Mouse (Mus musculus) heart, embryonic 15.5 days (tissue): ENCODE results near the gene Ctnna3. TPM values are rescaled to one million over a fixed set of nuclear protein-coding genes. Genes with fewer than 3 reads are reported as not detected.
"Not testable (repeated sequence)": the region's sequence is repeated elsewhere in the genome, so short reads cannot be mapped to it uniquely, and the experiment has no call there.

Experiments used
- ATAC-seq: fragments of 200-750 bp; cut with Nextera tagmentation; replicated peaks from 2 replicates; pipeline ENCODE4 v1.8.0; 2017; ENCODE audit warnings: low read depth, moderate TSS enrichment; ENCODE audit not compliant: insufficient number of reproducible peaks, insufficient read depth, low FRiP score
- H3K27ac ChIP-seq: fragments of 300-500 bp; sonication (generic); 2 replicates; pipeline ENCODE4 v1.5.1; 2015; ENCODE audit warnings: mild to moderate bottlenecking, inconsistent platforms
- H3K27me3 ChIP-seq: fragments of 300-500 bp; sonication (generic); 2 replicates; pipeline ENCODE4 v1.6.1; 2015; ENCODE audit warnings: inconsistent platforms
- H3K36me3 ChIP-seq: fragments of 300-500 bp; sonication (generic); 2 replicates; pipeline ENCODE4 v1.6.1; 2015; ENCODE audit warnings: mild to moderate bottlenecking, inconsistent platforms
- H3K4me1 ChIP-seq: fragments of 300-500 bp; sonication (generic); replicated peaks from 2 replicates; pipeline ENCODE4 v1.6.1; 2015; ENCODE audit warnings: inconsistent platforms
- H3K4me2 ChIP-seq: fragments of 300-500 bp; sonication (generic); 2 replicates; pipeline ENCODE4 v1.6.1; 2015; ENCODE audit warnings: inconsistent platforms, mild to moderate bottlenecking, moderate library complexity
- H3K4me3 ChIP-seq: fragments of 300-500 bp; sonication (generic); 2 replicates; pipeline ENCODE4 v1.5.1; 2015; ENCODE audit warnings: mild to moderate bottlenecking, inconsistent platforms
- H3K9ac ChIP-seq: fragments of 300-500 bp; sonication (generic); 2 replicates; pipeline ENCODE4 v1.6.1; 2015; ENCODE audit warnings: mild to moderate bottlenecking, inconsistent platforms
- H3K9me3 ChIP-seq: fragments of 300-500 bp; sonication (generic); replicated peaks from 2 replicates; pipeline ENCODE4 v1.6.1; 2016; ENCODE audit warnings: inconsistent platforms
- WGBS: fragments of 180-500 bp; shearing (Covaris S2); methylation state at CpG from one replicate; pipeline ENCODE4 v1.1.7; 2015; ENCODE audit warnings: mixed read lengths; 5-methylcytosine and 5-hydroxymethylcytosine counted together
- polyA plus RNA-seq: library from polyadenylated mRNA; unstranded; fragments of >200 nt; fragmentation: Nextera tagmentation; extraction: Ambion mirVana; gene quantifications from 2 replicates; pipeline ENCODE4 v1.2.1, GENCODE M21; 2015

Ctnna3 gene
- polyA plus RNA-seq, 1 experiment from 2014 or later, result 27.8 TPM

DNA sequence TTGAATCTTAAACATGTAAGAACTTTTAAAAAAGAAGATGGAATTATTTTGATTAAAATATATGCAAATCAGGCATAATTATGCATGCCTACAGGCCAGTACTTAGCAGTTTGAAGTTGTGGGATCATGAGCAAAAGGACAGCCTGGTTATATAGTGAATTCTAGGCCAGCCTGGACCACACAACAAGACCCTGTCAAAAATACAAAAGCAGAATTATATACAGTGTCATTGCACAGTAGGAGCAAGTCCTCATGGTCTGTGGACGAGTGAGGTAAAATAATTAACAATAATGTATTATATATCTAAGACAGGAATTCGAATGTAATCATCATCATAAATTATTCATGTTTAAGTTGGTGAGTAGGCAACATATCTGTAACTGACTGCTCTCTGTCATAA, 966.7 kb downstream of the Ctnna3 start:
- Histone ChIP-seq H3K36me3 (no peaks in the 10 kb centered on the region), H3K27ac (no peak overlapping the region), H3K4me2 (no peak overlapping the region), H3K4me3 (no peak overlapping the region), H3K4me1 (no peaks in the 10 kb centered on the region), H3K27me3 (no peaks in the 10 kb centered on the region), H3K9me3 (no peaks in the 10 kb centered on the region), H3K9ac (no peak overlapping the region)
- WGBS, result 70% methylated on average over 2 of the region's 2 CpGs
- no peak for ATAC-seq

- H3K4me3 ChIP-seq, ATAC-seq, H3K36me3 ChIP-seq, H3K4me1 ChIP-seq, H3K27me3 ChIP-seq, H3K9ac ChIP-seq, H3K27ac ChIP-seq, H3K4me2 ChIP-seq, H3K9me3 ChIP-seq: not testable (repeated sequence)
- WGBS, result 36% methylated on average over 1 of the region's 1 CpGs
These were observed 988.5 kb downstream of the Ctnna3 start for GRCm38 (mm10) chr10:64418396-64418795.

DNA sequence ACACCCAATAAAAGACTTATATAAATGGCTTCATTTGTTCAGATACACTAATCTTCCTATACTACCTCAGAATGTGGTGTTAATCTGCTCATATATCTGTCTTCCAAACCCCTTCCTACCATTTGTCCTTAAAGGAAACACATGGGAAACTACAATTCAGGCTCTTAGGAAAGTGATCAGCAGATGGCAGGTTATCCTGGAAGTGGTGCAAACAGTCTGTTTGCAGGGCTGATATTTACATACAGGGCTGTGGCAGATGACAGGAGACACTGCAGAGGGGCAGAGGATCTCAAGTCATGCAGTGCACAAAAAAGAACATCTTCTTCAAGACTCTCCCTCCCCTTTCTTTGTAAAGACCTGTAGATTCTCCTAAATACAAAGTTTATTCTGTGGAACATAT, 1008.8 kb downstream of the Ctnna3 start:
- ATAC-seq, result no peak
- Histone ChIP-seq H3K27me3 (no peaks in the 10 kb centered on the region), H3K4me2 (no peak overlapping the region), H3K9ac (no peak overlapping the region), H3K36me3 (no peaks in the 10 kb centered on the region), H3K9me3 (no peaks in the 10 kb centered on the region), H3K4me1 (no peaks in the 10 kb centered on the region), H3K27ac (no peak overlapping the region), H3K4me3 (no peak overlapping the region)

GRCm38 (mm10) chr10:64448624-64449023, 1018.7 kb downstream of the Ctnna3 start:
- no peak overlapping the region for H3K4me3 ChIP-seq
- WGBS, result 84% methylated on average over 2 of the region's 2 CpGs
- H3K9me3 ChIP-seq, result no peaks in the 10 kb centered on the region
- no peak for ATAC-seq
- no peak overlapping the region for H3K27ac ChIP-seq
- H3K4me1 ChIP-seq, result no peaks in the 10 kb centered on the region
- no peak overlapping the region for H3K9ac ChIP-seq
- no peaks in the 10 kb centered on the region for H3K27me3 ChIP-seq
- no peaks in the 10 kb centered on the region for H3K36me3 ChIP-seq
- H3K4me2 ChIP-seq, result no peak overlapping the region

DNA sequence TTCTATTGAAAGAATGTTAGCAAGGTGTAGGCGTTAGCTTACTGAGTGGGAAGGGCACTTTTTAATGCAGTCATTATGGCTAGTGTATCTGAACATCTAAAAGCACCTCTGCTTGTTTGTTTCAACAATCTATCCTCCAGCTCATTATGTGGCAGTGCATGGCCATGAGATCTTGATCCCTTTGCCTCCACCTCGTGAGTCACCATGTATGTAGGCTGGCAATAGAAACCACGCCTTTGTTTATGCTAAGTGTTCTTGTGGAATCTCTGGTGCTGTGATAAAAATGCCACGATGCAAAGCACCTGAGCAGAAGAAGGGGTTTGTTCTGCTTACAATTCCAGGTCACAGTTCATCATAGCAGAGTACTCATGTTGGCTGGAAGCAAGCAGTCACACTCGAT, 1053.4 kb downstream of the Ctnna3 start:
- no peak overlapping the region for H3K27ac ChIP-seq
- no peak overlapping the region for H3K9ac ChIP-seq
- H3K27me3 ChIP-seq, result no peaks in the 10 kb centered on the region
- H3K4me3 ChIP-seq, result no peak overlapping the region
- no peaks in the 10 kb centered on the region for H3K9me3 ChIP-seq
- no peaks in the 10 kb centered on the region for H3K4me1 ChIP-seq
- no peak for ATAC-seq
- no peak overlapping the region for H3K4me2 ChIP-seq
- no peaks in the 10 kb centered on the region for H3K36me3 ChIP-seq
- 69% methylated on average over 5 of the region's 5 CpGs for WGBS

- H3K27me3 ChIP-seq, result no peaks in the 10 kb centered on the region
- no peak overlapping the region for H3K27ac ChIP-seq
- no peak for ATAC-seq
- H3K4me2 ChIP-seq, result no peak overlapping the region
- no peak overlapping the region for H3K9ac ChIP-seq
- H3K4me1 ChIP-seq, result no peaks in the 10 kb centered on the region
- no peaks in the 10 kb centered on the region for H3K36me3 ChIP-seq
- no peaks in the 10 kb centered on the region for H3K9me3 ChIP-seq
- H3K4me3 ChIP-seq, result no peak overlapping the region
These were observed 1059.6 kb downstream of the Ctnna3 start for GRCm38 (mm10) chr10:64489471-64489870.

DNA sequence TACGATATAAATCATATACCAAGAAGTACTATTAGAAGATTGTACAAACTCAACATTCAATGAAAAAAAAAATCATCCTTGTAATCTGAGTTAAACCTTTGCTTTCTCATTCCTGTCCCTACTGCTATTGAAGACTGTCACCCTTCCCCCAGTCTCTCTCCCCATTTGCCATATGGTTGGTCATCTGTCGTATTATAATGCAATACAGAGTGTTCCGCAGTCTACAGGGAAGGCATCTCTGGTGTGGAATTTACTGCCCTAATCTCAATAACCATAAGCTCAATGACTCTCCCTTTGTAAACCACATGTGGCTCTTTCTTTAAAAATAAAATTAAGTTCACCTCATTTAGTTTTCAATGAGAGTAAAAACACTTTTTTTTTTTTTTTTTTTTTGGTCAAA, 1113.7 kb downstream of the Ctnna3 start:
- WGBS, result 84% methylated on average over 3 of the region's 3 CpGs
- no peaks in the 10 kb centered on the region for H3K36me3 ChIP-seq
- H3K27me3 ChIP-seq, result no peaks in the 10 kb centered on the region
- H3K4me1 ChIP-seq, result no peaks in the 10 kb centered on the region
- H3K4me3 ChIP-seq, result no peak overlapping the region
- ATAC-seq, result no peak
- H3K9ac ChIP-seq, result no peak overlapping the region
- no peak overlapping the region for H3K27ac ChIP-seq
- H3K9me3 ChIP-seq, result no peaks in the 10 kb centered on the region
- H3K4me2 ChIP-seq, result no peak overlapping the region

GRCm38 (mm10) chr10:64544389-64544788, 1114.5 kb downstream of the Ctnna3 start:
- ATAC-seq, result no peak
- H3K36me3 ChIP-seq, result no peaks in the 10 kb centered on the region
- H3K4me2 ChIP-seq, result no peak overlapping the region
- no peaks in the 10 kb centered on the region for H3K27me3 ChIP-seq
- H3K4me1 ChIP-seq, result no peaks in the 10 kb centered on the region
- no peak overlapping the region for H3K27ac ChIP-seq
- no peak overlapping the region for H3K4me3 ChIP-seq
- no peak overlapping the region for H3K9ac ChIP-seq
- no peaks in the 10 kb centered on the region for H3K9me3 ChIP-seq
- WGBS, result 74% methylated on average over 2 of the region's 2 CpGs

DNA sequence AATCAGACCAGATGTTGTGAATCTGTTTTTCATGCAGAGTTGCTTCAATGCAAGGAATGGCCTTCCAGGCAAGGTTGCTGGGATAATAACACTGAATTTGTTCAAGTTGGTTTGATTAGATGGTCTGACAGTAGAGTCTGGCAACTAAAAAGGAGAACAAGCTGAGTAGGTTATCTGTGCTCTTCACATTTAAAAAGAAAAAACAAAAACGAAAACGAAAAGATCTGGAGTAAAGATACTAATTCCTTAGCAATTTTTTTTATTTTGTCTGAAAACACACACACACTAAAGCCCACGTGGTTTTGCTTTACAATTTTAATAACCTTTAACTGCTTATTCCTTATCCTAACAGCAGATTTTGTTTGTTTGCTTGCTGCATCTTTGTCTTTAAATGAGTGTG, 1141.4 kb downstream of the Ctnna3 start:
- Histone ChIP-seq H3K27ac (no peak overlapping the region), H3K9me3 (no peaks in the 10 kb centered on the region), H3K4me3 (no peak overlapping the region), H3K36me3 (no peaks in the 10 kb centered on the region), H3K4me2 (no peak overlapping the region), H3K9ac (no peak overlapping the region), H3K4me1 (no peaks in the 10 kb centered on the region), H3K27me3 (no peaks in the 10 kb centered on the region)
- ATAC-seq, result no peak
- WGBS, result 77% methylated on average over 3 of the region's 3 CpGs

- H3K36me3 ChIP-seq, result no peaks in the 10 kb centered on the region
- H3K9me3 ChIP-seq, result no peaks in the 10 kb centered on the region
- no peaks in the 10 kb centered on the region for H3K4me1 ChIP-seq
- no peak overlapping the region for H3K9ac ChIP-seq
- WGBS, result 82% methylated on average over 2 of the region's 2 CpGs
- no peak overlapping the region for H3K27ac ChIP-seq
- no peaks in the 10 kb centered on the region for H3K27me3 ChIP-seq
- no peak overlapping the region for H3K4me3 ChIP-seq
- H3K4me2 ChIP-seq, result no peak overlapping the region
- ATAC-seq, result no peak
These were observed 1158.2 kb downstream of the Ctnna3 start for GRCm38 (mm10) chr10:64588116-64588515.

- Histone ChIP-seq H3K9me3 (no peaks in the 10 kb centered on the region), H3K4me2 (no peak overlapping the region), H3K4me3 (no peak overlapping the region), H3K27ac (no peak overlapping the region), H3K27me3 (no peaks in the 10 kb centered on the region), H3K36me3 (no peaks in the 10 kb centered on the region), H3K9ac (no peak overlapping the region), H3K4me1 (no peaks in the 10 kb centered on the region)
- WGBS, result 68% methylated on average over 5 of the region's 5 CpGs
- no peak for ATAC-seq
These were observed 1206.9 kb downstream of the Ctnna3 start for GRCm38 (mm10) chr10:64636760-64637159.

DNA sequence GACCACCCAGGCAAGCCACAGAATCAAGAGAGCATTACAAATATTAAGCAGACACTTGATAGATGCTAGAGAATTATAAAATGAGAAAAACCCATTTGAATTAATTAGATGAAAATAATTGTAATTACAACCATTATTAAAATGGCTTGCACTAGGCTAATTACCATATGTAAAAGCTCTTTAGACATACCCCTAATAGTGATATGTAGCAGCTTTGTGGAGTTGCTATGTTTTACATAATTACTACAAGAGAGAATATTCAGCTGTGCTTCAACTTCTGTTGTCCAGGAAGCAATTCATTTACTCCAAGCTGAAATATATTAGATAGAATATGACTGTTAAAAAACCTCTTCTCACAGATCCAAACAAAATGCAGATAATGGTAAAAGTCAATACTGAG, 1209.2 kb downstream of the Ctnna3 start:
- no peak overlapping the region for H3K9ac ChIP-seq
- no peaks in the 10 kb centered on the region for H3K36me3 ChIP-seq
- ATAC-seq, result no peak
- H3K4me2 ChIP-seq, result no peak overlapping the region
- no peaks in the 10 kb centered on the region for H3K9me3 ChIP-seq
- H3K27me3 ChIP-seq, result no peaks in the 10 kb centered on the region
- H3K4me3 ChIP-seq, result no peak overlapping the region
- H3K27ac ChIP-seq, result no peak overlapping the region
- no peaks in the 10 kb centered on the region for H3K4me1 ChIP-seq

DNA sequence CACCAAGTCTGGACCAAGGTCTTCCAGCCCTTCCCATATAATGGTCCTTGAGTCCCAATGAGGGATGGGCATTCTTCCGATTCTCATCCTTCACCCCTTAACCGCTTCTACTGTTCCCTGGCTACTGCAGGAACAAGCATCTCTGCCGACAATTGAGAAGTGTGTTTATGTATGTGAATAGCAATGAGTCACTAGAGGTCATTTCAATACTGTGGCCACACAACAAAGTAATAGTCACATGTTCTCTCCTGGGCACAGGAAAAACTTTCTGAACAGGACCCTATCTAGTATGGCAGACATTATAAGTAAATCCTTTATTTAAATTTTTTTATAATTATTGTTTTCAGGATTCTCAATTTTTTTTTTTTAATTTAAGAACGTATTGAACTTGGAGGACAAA, 1211.2 kb downstream of the Ctnna3 start:
- WGBS, result 76% methylated on average over 4 of the region's 4 CpGs
- no peak for ATAC-seq
- Histone ChIP-seq H3K4me3 (no peak overlapping the region), H3K9me3 (no peaks in the 10 kb centered on the region), H3K36me3 (no peaks in the 10 kb centered on the region), H3K27me3 (no peaks in the 10 kb centered on the region), H3K4me2 (no peak overlapping the region), H3K4me1 (no peaks in the 10 kb centered on the region), H3K27ac (no peak overlapping the region), H3K9ac (no peak overlapping the region)
